Mouse (Mus musculus) small intestine, adult 2 months (tissue): ENCODE data around the gene Tube1.

Experiments
- CTCF ChIP-seq: fragments of 200-500 bp; IDR thresholded peaks from 2 replicates; pipeline ENCODE4 v1.5.1; 2012; ENCODE audit warnings: low read depth, mild to moderate bottlenecking, control low read depth, inconsistent platforms, low read length, moderate library complexity, mixed read lengths; ENCODE audit not compliant: insufficient replicate concordance, insufficient read length; ENCODE audit errors: extremely low read depth
- POLR2A ChIP-seq: fragments of 200-500 bp; IDR thresholded peaks from 2 replicates; pipeline ENCODE4 v1.6.1; 2012; ENCODE audit warnings: low read depth, mild to moderate bottlenecking, control low read depth, inconsistent platforms, low read length, moderate library complexity

DNA sequence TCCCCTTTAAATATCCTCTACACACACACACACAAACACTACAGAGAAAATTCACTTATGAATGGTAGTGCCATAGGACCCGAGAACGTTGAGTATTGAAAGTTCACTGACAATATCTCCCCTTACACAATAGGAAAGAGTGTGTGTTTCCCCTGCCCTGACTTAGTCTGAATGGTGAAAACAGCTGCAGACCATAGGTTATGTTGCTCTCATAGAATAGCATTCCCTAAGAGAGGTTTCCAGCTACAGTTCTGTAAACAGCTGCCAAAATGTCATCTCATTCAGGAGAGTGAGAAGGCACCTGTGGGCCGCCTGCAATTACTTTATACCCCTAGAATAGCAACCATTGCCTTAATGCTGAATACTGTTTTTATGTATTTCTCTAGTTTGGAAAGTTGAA lies 27.4 kb upstream of the Tube1 start:
- no peak for TF ChIP-seq POLR2A
- no peak for TF ChIP-seq CTCF
